Mouse (Mus musculus): ENCODE results near the gene Auts2. TPM values are rescaled to one million over a fixed set of nuclear protein-coding genes. Genes with fewer than 3 reads are reported as not detected.

The Auts2 gene
- polyA plus RNA-seq, 1 experiment from 2014 or later, result 14.7 TPM

GRCm38 (mm10) chr5:132212446-132212845 is 330.7 kb downstream of the Auts2 start:
- Histone ChIP-seq H3K27ac (ENCODE audit: low read length) (no peak overlapping the region), H3K36me3 (ENCODE audit: control insufficient read depth, insufficient read depth, low read length) (no peaks in the 10 kb centered on the region), H3K4me1 (ENCODE audit: control insufficient read depth, insufficient read depth, low read length) (no peaks in the 10 kb centered on the region), H3K27me3 (replicated peaks; ENCODE audit: control insufficient read depth, insufficient read depth, low read length) (no peaks in the 10 kb centered on the region), H3K4me3 (ENCODE audit: low read length) (no peak overlapping the region), H3K9me3 (ENCODE audit: control insufficient read depth, low read length) (no peaks in the 10 kb centered on the region), H3K9ac (ENCODE audit: low read depth, low read length) (no peak overlapping the region), H3K4me2 (ENCODE audit: low read depth, low read length) (no peak overlapping the region)
- ATAC-seq, result no peak
- 60% methylated on average over 2 of the region's 2 CpGs for whole genome bisulfite sequencing

GRCm38 (mm10) chr5:132209694-132210093 is 333.4 kb downstream of the Auts2 start:
- Histone ChIP-seq H3K9me3 (ENCODE audit: control insufficient read depth, low read length) (no peaks in the 10 kb centered on the region), H3K4me3 (ENCODE audit: low read length) (no peak overlapping the region), H3K9ac (ENCODE audit: low read depth, low read length) (no peak overlapping the region), H3K27me3 (replicated peaks; ENCODE audit: control insufficient read depth, insufficient read depth, low read length) (no peaks in the 10 kb centered on the region), H3K4me1 (ENCODE audit: control insufficient read depth, insufficient read depth, low read length) (no peaks in the 10 kb centered on the region), H3K36me3 (ENCODE audit: control insufficient read depth, insufficient read depth, low read length) (no peaks in the 10 kb centered on the region), H3K27ac (ENCODE audit: low read length) (no peak overlapping the region), H3K4me2 (ENCODE audit: low read depth, low read length) (no peak overlapping the region)
- no peak for ATAC-seq

GRCm38 (mm10) chr5:132206220-132206619 is 336.9 kb downstream of the Auts2 start:
- peaks cover 7% of the 10 kb centered on the region; the same call in 1 of the 2 replicates for H3K4me1 ChIP-seq (ENCODE audit: control insufficient read depth, insufficient read depth, low read length)
- no peaks in the 10 kb centered on the region for H3K9me3 ChIP-seq (ENCODE audit: control insufficient read depth, low read length)
- no peak for ATAC-seq
- H3K36me3 ChIP-seq (ENCODE audit: control insufficient read depth, insufficient read depth, low read length), result no peaks in the 10 kb centered on the region
- H3K27ac ChIP-seq (ENCODE audit: low read length), result no peak overlapping the region
- H3K4me3 ChIP-seq (ENCODE audit: low read length), result no peak overlapping the region
- no peak overlapping the region for H3K4me2 ChIP-seq (ENCODE audit: low read depth, low read length)
- 100% methylated on average over 1 of the region's 1 CpGs for WGBS
- H3K9ac ChIP-seq (ENCODE audit: low read depth, low read length), result no peak overlapping the region
- no peaks in the 10 kb centered on the region for H3K27me3 ChIP-seq (replicated peaks; ENCODE audit: control insufficient read depth, insufficient read depth, low read length)

- Histone ChIP-seq H3K4me1 (ENCODE audit: control insufficient read depth, insufficient read depth, low read length) (peaks cover 22% of the 10 kb centered on the region), H3K27me3 (replicated peaks; ENCODE audit: control insufficient read depth, insufficient read depth, low read length) (no peaks in the 10 kb centered on the region), H3K9me3 (ENCODE audit: control insufficient read depth, low read length) (no peaks in the 10 kb centered on the region), H3K36me3 (ENCODE audit: control insufficient read depth, insufficient read depth, low read length) (no peaks in the 10 kb centered on the region), H3K9ac (ENCODE audit: low read depth, low read length) (no peak overlapping the region), H3K27ac (ENCODE audit: low read length) (no peak overlapping the region), H3K4me2 (ENCODE audit: low read depth, low read length) (no peak overlapping the region), H3K4me3 (ENCODE audit: low read length) (no peak overlapping the region)
- no peak for ATAC-seq
- 78% methylated on average over 11 of the region's 11 CpGs for WGBS
Measured at GRCm38 (mm10) chr5:132203846-132204245, 339.3 kb downstream of the Auts2 start.

- H3K36me3 ChIP-seq (ENCODE audit: control insufficient read depth, insufficient read depth, low read length), result no peaks in the 10 kb centered on the region
- 36% methylated on average over 4 of the region's 4 CpGs for WGBS
- H3K27me3 ChIP-seq (replicated peaks; ENCODE audit: control insufficient read depth, insufficient read depth, low read length), result no peaks in the 10 kb centered on the region
- no peak overlapping the region for H3K4me2 ChIP-seq (ENCODE audit: low read depth, low read length)
- H3K9me3 ChIP-seq (ENCODE audit: control insufficient read depth, low read length), result no peaks in the 10 kb centered on the region
- ATAC-seq, result no peak
- H3K9ac ChIP-seq (ENCODE audit: low read depth, low read length), result no peak overlapping the region
- 0 out of 2 replicates have a peak overlapping the region, but pooled peaks have one; percentile 41 for H3K27ac ChIP-seq (ENCODE audit: low read length)
- H3K4me1 ChIP-seq (ENCODE audit: control insufficient read depth, insufficient read depth, low read length), result peaks cover 22% of the 10 kb centered on the region
- H3K4me3 ChIP-seq (ENCODE audit: low read length), result no peak overlapping the region
Measured at GRCm38 (mm10) chr5:132201077-132201645, 342.0 kb downstream of the Auts2 start.

GRCm38 (mm10) chr5:132200595-132200994 is 342.5 kb downstream of the Auts2 start:
- Histone ChIP-seq H3K4me2 (ENCODE audit: low read depth, low read length) (no peak overlapping the region), H3K4me3 (ENCODE audit: low read length) (no peak overlapping the region), H3K9ac (ENCODE audit: low read depth, low read length) (no peak overlapping the region), H3K9me3 (ENCODE audit: control insufficient read depth, low read length) (no peaks in the 10 kb centered on the region), H3K36me3 (ENCODE audit: control insufficient read depth, insufficient read depth, low read length) (no peaks in the 10 kb centered on the region), H3K27ac (ENCODE audit: low read length) (peak overlapping the region; percentile 41; the same call in 1 of the 2 replicates), H3K4me1 (ENCODE audit: control insufficient read depth, insufficient read depth, low read length) (peaks cover 22% of the 10 kb centered on the region), H3K27me3 (replicated peaks; ENCODE audit: control insufficient read depth, insufficient read depth, low read length) (no peaks in the 10 kb centered on the region)
- WGBS, result 32% methylated on average over 4 of the region's 4 CpGs
- no peak for ATAC-seq

GRCm38 (mm10) chr5:132195048-132195533 is 348.1 kb downstream of the Auts2 start:
- ATAC-seq, result 0 out of 2 replicates have a peak, but pooled peaks have one; percentile 42
- H3K4me3 ChIP-seq (ENCODE audit: low read length), result no peak overlapping the region
- WGBS, result 24% methylated on average over 6 of the region's 6 CpGs
- no peak overlapping the region for H3K4me2 ChIP-seq (ENCODE audit: low read depth, low read length)
- peaks cover 19% of the 10 kb centered on the region for H3K4me1 ChIP-seq (ENCODE audit: control insufficient read depth, insufficient read depth, low read length)
- no peaks in the 10 kb centered on the region for H3K27me3 ChIP-seq (replicated peaks; ENCODE audit: control insufficient read depth, insufficient read depth, low read length)
- H3K36me3 ChIP-seq (ENCODE audit: control insufficient read depth, insufficient read depth, low read length), result no peaks in the 10 kb centered on the region
- H3K27ac ChIP-seq (ENCODE audit: low read length), result no peak overlapping the region
- H3K9ac ChIP-seq (ENCODE audit: low read depth, low read length), result no peak overlapping the region
- H3K9me3 ChIP-seq (ENCODE audit: control insufficient read depth, low read length), result no peaks in the 10 kb centered on the region

- no peak overlapping the region for H3K27ac ChIP-seq (ENCODE audit: low read length)
- H3K4me3 ChIP-seq (ENCODE audit: low read length), result no peak overlapping the region
- no peaks in the 10 kb centered on the region for H3K27me3 ChIP-seq (replicated peaks; ENCODE audit: control insufficient read depth, insufficient read depth, low read length)
- WGBS, result 68% methylated on average over 4 of the region's 4 CpGs
- no peaks in the 10 kb centered on the region for H3K36me3 ChIP-seq (ENCODE audit: control insufficient read depth, insufficient read depth, low read length)
- H3K4me2 ChIP-seq (ENCODE audit: low read depth, low read length), result no peak overlapping the region
- no peaks in the 10 kb centered on the region for H3K9me3 ChIP-seq (ENCODE audit: control insufficient read depth, low read length)
- ATAC-seq, result no peak
- H3K9ac ChIP-seq (ENCODE audit: low read depth, low read length), result no peak overlapping the region
- H3K4me1 ChIP-seq (ENCODE audit: control insufficient read depth, insufficient read depth, low read length), result peaks cover 22% of the 10 kb centered on the region
Measured at GRCm38 (mm10) chr5:132190190-132190589, 353.0 kb downstream of the Auts2 start.

GRCm38 (mm10) chr5:132186659-132187058 is 356.5 kb downstream of the Auts2 start:
- peaks cover 28% of the 10 kb centered on the region; the same call in 1 of the 2 replicates for H3K4me1 ChIP-seq (ENCODE audit: control insufficient read depth, insufficient read depth, low read length)
- H3K9me3 ChIP-seq (ENCODE audit: control insufficient read depth, low read length), result no peaks in the 10 kb centered on the region
- no peak for ATAC-seq
- no peak overlapping the region for H3K4me3 ChIP-seq (ENCODE audit: low read length)
- no peak overlapping the region for H3K9ac ChIP-seq (ENCODE audit: low read depth, low read length)
- 58% methylated on average over 3 of the region's 3 CpGs for WGBS
- H3K27ac ChIP-seq (ENCODE audit: low read length), result no peak overlapping the region
- no peaks in the 10 kb centered on the region for H3K36me3 ChIP-seq (ENCODE audit: control insufficient read depth, insufficient read depth, low read length)
- no peaks in the 10 kb centered on the region for H3K27me3 ChIP-seq (replicated peaks; ENCODE audit: control insufficient read depth, insufficient read depth, low read length)
- no peak overlapping the region for H3K4me2 ChIP-seq (ENCODE audit: low read depth, low read length)

- no peak for ATAC-seq
- H3K27ac ChIP-seq (ENCODE audit: low read length), result peak overlapping the region; percentile 1; the same call in 1 of the 2 replicates
- 0 out of 2 replicates have a peak, but pooled peaks cover 3% of the 10 kb centered on the region for H3K9me3 ChIP-seq (ENCODE audit: control insufficient read depth, low read length)
- H3K9ac ChIP-seq (ENCODE audit: low read depth, low read length), result no peak overlapping the region
- H3K4me3 ChIP-seq (ENCODE audit: low read length), result no peak overlapping the region
- H3K4me2 ChIP-seq (ENCODE audit: low read depth, low read length), result no peak overlapping the region
- H3K4me1 ChIP-seq (ENCODE audit: control insufficient read depth, insufficient read depth, low read length), result peaks cover 28% of the 10 kb centered on the region; the same call in 1 of the 2 replicates
- WGBS, result 60% methylated on average over 7 of the region's 7 CpGs
- no peaks in the 10 kb centered on the region for H3K27me3 ChIP-seq (replicated peaks; ENCODE audit: control insufficient read depth, insufficient read depth, low read length)
- H3K36me3 ChIP-seq (ENCODE audit: control insufficient read depth, insufficient read depth, low read length), result no peaks in the 10 kb centered on the region
Measured at GRCm38 (mm10) chr5:132186221-132186620, 356.9 kb downstream of the Auts2 start.
